ENCODE assay signal across 9 mouse cellular contexts in the genomic region with DNA sequence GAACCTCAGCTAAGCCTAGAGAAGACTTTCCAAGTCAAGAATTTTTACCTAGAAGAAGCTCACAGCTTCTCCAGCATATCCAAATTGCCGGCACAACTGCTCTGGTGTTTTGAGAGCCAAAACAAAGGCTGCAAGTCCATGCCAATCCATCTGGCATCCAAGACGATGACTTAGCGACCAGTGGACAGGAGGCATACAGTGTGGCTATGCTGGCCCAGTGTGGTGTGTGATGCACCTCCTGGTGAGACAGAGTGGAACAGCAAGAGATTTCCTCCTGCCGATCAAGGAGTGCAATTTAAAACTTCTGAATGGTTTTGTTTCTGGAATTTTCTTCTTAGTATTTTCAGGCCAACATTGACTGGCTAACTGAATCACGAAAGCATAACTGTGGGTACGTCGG. TPM values are rescaled to one million over a fixed set of nuclear protein-coding genes. Genes with fewer than 3 reads are reported as not detected.
A peak's percentile ranks its signal among the peaks of the same experiment; 100 is the strongest.
DNase-seq lines count a peak whose midpoint lies in the region; ATAC-seq lines count a peak whose summit lies in the region.
"Had no signal": no experiment of that assay in that cellular context is flagged by ENCODE, and none has a peak within 500 bp of the region (broad histone marks: within the 10 kb centered on the region; RNA-seq: fewer than 3 reads in every experiment).

No protein-coding gene starts in this region.

- DNase-seq in kidney, postnatal 10 days = peak; percentile 27
- no peak for DNase-seq in kidney, postnatal 36 days
- peak; percentile 30 to 31 for DNase-seq in right cerebral cortex, postnatal 10 days (ENCODE audit: low spot score in 2 of 2)
- DNase-seq in right cerebral cortex, adult 2 months (ENCODE audit: low spot score in 2 of 2) = no peak
- peak; percentile 21 to 24 for DNase-seq in cerebellum, adult 18-20 months
- no peak for DNase-seq in gastrocnemius, postnatal 25 days
- no peak for DNase-seq in urinary bladder, adult 18-20 months (ENCODE audit: low spot score in 2 of 2)
- DNase-seq: thymus, adult 18-20 months had no signal

- peak; percentile 45 for ATAC-seq in megakaryocyte progenitor cell, adult 5-6 weeks (replicated peaks; ENCODE audit: poor library complexity)

RNA-seq across cellular contexts. Expression of a gene that starts 15.2 kb away (rescaled TPM):
- 34.7 and 37.2 TPM in 2 replicates for total RNA-seq in megakaryocyte progenitor cell, adult 5-6 weeks (2015)
- 35.6 and 47.4 TPM in 2 replicates for total RNA-seq in megakaryocyte progenitor cell, adult 5-6 weeks (2017)
- 10 to 100 TPM; 26.6 to 27.4 TPM for total RNA-seq in gastrocnemius, postnatal 25 days (2021)

RNA-seq across cellular contexts. Expression of a gene that starts 17.9 kb away (rescaled TPM):
- total RNA-seq in megakaryocyte progenitor cell, adult 5-6 weeks (2015) = 0.37 and 1.1 TPM in 2 replicates
- 1.9 and 2.8 TPM in 2 replicates for total RNA-seq in megakaryocyte progenitor cell, adult 5-6 weeks (2017)
- total RNA-seq in gastrocnemius, postnatal 25 days (2021) = under 1 TPM in 1 of 2 experiments, not detected in 1; 0.21 TPM

RNA-seq across cellular contexts. Expression of a gene that starts 31.8 kb away (rescaled TPM):
- total RNA-seq in megakaryocyte progenitor cell, adult 5-6 weeks (2015) = 0.22 TPM in 1 of 2 replicates, not detected in the other
- 0.10 TPM in 1 of 2 replicates, not detected in the other for total RNA-seq in megakaryocyte progenitor cell, adult 5-6 weeks (2017)
- total RNA-seq in gastrocnemius, postnatal 25 days (2021) = 1 to 10 TPM; 2.9 to 3.3 TPM

Comparison
In these comparisons a context has a peak if more than half of its experiments do, and no peak if none do; other contexts are left out.
1. DNase-seq: peak in kidney, postnatal 10 days (single experiment), right cerebral cortex, postnatal 10 days (2 of 2) and cerebellum, adult 18-20 months (2 of 2); none in kidney, postnatal 36 days (0 of 2), right cerebral cortex, adult 2 months (0 of 2), gastrocnemius, postnatal 25 days (single experiment) and urinary bladder, adult 18-20 months (0 of 2).